Mouse (Mus musculus) ovary, postnatal 14 days (tissue): Measurements from ENCODE around the gene Hras.

Experiments used
- DNase-seq: peaks from one replicate; pipeline ENCODE4 v3.0.0; 2022; ENCODE audit warnings: low spot score

The Hras gene

DNA sequence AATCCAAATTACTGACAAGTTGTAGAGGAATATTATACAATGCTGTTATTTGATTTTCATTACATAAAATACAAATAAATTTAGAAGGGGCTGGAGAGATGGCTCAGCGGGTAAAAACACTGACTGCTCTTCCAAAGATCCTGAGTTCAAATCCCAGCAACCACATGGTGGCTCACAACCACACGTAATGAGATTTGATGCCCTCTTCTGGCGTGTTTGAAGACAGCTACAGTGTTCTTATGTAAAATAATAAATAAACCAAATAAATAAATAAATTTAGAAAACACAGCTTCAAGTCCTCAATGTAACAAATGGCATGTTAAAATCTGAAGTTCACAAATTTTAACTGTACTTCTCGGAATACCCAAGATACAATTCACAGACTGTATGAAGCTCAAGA lies 18.7 kb downstream of the Hras start:
- no peak for DNase-seq

GRCm38 (mm10) chr7:141173323-141173850 lies 20.4 kb downstream of the Hras start:
- DNase-seq, result no peak

DNA sequence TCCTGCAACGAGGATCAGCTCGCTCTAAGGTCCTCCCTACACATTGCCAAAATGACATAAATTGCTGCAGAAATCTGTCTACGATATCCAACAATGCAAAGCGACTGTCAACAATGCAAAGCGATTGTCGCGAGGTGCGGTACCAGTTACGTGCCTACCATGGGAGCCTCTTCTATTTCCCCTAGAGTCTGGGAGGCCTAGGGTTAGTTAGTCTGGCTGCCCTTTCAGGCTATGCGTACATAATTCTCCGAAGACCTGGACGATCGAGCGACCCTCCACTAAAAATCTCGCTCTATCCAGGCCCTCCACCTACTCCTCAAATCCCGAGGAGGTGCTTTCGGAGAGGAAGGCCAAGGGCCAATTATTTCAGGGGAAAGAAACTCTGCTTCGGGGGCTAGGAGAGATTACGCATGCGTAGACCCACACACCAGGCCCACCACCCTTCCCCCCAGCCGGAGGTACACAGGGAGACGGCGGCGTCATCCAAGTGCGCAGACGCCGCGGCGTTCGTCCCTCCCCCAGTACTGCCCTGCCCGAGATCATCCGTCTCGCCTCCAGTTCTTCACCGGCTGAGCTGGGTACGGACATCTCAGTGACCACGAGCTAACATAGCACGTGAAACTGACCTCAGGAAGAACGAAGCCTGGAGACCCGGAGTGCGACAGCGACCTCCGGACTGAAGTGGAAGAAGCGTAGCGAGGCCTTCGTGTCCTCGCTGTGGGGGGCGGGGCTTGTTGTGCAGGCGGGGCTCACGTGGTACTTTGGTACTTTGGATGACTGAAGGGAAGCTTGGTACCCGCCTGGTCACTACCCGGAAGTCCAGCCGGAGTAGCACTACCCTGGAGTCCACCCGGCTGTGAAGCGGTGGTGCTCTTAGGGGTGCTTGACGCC lies 21.4 kb downstream of the Hras start, which contains the start of gene Rnh1:
TSS of gene Rnh1 (minus strand) at position 742 of the 891 bp plus-strand sequence.
- DNase-seq, result peak; percentile 78

GRCm38 (mm10) chr7:141169866-141170265 lies 23.9 kb downstream of the Hras start:
- DNase-seq, result no peak

DNA sequence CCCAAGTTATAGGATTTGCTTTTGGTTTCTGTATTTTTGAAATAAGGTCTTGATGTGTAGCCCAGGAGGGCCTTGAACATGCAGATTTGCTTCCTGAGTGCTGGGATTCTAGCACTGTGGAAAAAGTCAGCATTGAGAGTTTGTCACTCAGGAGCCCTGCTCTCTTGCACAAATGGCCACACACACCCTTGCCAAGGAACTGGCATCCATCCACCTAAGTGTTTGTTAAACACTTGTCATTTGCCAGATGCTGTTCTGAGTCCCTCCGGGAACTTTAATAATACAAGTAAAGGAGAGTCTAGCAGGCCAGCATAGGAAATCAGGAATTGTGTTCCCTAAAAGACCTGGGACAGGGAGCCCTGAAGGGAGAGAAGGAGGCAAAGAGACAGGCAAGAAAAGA lies 24.5 kb downstream of the Hras start:
- DNase-seq, result no peak

GRCm38 (mm10) chr7:141168518-141168953 lies 25.3 kb downstream of the Hras start:
- DNase-seq, result peak; percentile 52

GRCm38 (mm10) chr7:141167901-141168517 lies 25.8 kb downstream of the Hras start:
- DNase-seq, result peak; percentile 44

- DNase-seq, result no peak
Measured at GRCm38 (mm10) chr7:141164850-141165249, 29.0 kb downstream of the Hras start.

DNA sequence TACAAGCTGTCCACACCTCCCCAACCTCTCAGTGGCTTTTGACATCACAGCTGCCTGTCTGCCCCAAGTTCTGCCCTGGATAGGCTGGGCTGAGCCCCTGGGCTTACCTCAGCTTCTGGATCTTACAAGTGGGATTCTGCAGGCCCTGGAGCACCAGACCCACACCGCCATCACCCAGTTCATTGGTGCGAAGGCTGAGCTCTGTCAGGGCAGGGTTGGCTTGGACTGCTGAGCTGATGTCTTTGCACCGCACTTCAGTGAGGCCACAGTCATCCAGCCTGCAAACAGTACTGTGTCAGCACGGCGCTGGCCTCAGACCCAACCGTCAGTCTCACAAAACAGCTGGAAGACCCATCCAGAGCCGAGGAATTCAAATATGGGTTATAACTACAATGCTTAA lies 29.4 kb downstream of the Hras start:
- no peak for DNase-seq

DNA sequence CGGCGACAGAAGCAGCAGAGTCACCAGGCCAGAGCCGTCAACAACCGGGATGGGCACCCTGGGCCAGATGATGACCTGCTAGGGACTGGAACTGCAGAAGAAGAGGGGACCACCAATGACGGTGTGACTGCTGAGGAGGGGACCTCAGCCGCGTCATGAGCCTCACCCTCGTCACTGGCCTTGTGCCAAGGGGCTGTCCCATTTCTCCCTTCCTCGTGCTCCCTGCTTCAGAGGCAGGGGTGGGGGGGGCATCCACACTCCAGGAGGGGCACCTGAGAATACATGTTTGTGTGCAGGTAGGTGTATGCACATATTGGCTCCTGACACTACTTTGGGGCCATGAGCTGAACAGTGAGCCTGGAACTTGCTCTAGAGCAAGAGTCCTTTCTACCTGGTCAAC lies 38.4 kb downstream of the Hras start:
- DNase-seq, result no peak

- DNase-seq, result no peak
Measured at GRCm38 (mm10) chr7:141148639-141149038, 45.2 kb downstream of the Hras start.

DNA sequence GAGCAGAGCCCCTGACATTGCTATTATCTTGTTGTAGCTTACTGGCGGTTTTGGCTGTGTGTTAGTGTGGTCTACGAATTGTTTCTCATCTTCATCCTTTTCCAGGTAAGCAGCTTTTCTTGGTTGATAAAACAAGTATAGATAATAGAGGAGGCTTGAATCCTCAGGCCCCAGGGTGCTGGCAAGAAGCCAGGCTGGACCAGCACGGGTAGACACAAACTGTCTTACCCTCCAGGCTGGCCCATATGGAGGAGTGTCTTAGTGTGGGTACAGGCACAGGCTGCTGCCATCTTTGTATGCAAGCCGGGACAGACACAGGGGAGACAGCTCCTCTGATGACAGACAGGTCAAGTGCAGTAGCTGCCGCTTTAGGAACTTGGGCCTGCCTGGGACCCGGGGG lies 46.8 kb downstream of the Hras start:
- DNase-seq, result no peak

GRCm38 (mm10) chr7:141146043-141146595 lies 47.7 kb downstream of the Hras start:
- no peak for DNase-seq

DNA sequence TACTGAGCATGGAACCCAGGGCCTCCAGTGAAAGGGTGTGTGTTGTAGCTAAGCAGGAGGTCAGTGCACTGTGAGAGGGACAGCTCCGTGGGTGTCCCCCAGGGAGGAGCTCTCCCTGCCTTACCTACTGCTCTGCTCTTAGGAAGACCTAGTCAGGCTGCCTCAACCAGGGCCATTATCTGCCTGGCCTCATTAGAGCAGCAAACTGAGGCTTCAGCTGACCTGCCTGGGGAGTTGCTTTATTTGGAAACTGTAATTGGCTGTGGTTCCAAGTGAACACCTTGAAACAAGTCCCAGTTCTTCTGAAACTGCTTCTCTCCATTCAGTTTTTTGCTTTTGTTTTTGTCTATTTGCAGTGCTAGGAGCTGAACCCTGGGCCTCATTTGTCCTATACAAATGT lies 48.4 kb downstream of the Hras start:
- DNase-seq, result no peak

DNA sequence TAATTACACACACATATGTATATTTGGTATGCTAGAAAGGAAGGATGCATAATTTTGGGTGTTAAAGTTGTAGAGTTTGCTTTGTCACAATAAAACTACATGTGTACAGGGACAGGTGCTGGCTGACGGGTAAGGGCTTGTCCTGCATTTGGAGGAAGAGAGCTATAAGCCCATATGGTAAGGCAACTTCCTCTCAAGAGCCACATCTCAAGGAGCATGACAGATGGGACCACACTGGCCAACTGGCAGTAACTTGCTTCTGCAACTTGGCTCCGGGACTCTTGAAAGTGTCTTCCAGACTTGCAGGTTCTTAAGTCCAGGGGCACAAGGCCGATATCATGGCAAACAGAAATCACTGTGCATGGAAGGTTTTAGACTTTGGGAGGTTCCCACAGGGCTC lies 49.2 kb downstream of the Hras start:
- DNase-seq, result no peak

- DNase-seq, result no peak
Measured at GRCm38 (mm10) chr7:141143861-141144260, 49.9 kb downstream of the Hras start.

DNA sequence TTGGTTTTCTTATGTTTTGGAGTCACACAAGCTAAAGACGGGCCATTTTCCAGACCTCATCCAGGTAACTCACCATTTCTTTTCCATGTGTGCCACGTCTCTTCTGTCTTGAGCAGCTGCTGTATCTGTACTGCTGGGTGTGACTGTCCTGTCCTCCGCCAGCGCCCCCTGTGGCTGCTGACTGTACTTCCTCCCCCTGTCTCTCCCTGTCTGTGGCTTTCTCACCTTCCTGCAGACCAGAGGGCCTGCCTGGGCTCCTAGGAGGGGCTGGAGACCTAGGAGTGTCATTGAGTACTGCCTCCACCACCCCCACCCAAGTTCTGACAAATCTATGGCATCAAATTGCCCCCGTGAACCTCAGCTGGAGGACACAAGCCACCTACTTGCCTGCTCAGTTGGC lies 50.7 kb downstream of the Hras start:
- DNase-seq, result peak; percentile 29

GRCm38 (mm10) chr7:141141326-141141725 lies 52.5 kb downstream of the Hras start:
- DNase-seq, result no peak
